Mouse (Mus musculus) embryo, embryonic 10.5 days (tissue): ENCODE results near the gene C87499.

Source experiments
- DNase-seq: peaks from one replicate; pipeline ENCODE4 v3.0.0-alpha.2; 2015; ENCODE audit warnings: low spot score

C87499 gene

DNA sequence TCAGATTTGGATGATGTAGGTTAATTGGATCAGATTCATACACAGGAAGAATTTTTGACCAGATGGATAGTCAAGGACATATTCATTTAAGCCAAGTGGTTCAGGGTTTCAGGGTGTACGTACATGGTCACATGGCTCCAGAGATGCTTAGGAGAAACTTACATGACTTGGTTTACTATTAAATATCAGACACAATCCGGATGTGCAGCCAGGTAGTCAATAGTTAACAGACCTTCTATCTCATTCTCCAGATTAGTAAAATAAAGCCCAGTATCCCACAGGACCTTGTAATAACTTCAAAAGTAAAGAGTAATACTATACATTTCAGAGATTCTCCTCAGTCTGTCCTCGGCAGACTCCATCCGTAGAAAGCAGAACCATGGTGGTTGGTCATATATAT, at the start of gene C87499:
Gene C87499 (minus strand): TSS at position 101 of the 400 bp plus-strand sequence.
- DNase-seq = no peak

DNA sequence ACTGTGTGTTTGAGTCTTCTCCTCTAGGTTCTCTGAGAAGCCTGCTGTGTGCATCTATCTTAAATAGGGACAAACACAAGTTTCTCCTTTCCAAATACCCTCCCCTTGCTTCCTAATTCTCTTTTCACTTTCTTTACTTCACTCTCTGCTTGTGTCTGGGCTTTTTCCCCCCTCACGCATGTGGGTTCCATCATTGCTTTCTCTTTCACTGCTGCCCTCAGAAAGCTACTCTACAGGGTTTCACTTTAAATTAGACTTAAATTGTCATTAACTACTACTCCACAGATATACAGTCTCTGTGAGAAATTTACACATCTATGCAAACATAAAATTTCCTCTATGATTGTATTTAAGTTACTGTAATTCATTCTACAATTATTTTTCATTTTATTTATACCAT, 49.6 kb upstream of the C87499 start, which contains the start of gene Ifna2:
Gene Ifna2 (minus strand): TSS at position 101 of the 400 bp plus-strand sequence.
- no peak for DNase-seq

DNA sequence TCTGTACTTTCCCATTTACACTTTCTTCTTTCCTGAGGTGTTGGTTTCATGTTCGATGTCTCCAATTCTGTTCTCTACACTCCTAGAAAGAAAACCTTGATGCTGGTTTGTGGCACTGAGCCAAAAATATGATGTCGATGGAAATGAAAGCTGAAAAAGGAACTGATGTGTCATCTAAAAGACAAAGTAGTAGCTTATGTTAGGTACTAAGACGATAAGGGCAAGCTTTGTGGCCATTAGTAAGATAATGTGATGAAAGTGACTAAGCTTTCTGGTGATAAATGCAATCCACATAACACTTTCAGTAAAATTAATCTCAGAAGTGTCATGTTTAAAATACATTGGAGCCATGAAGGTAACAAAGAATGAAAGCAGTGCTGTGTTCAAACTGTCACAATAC, 47.1 kb upstream of the C87499 start:
- DNase-seq = no peak

DNA sequence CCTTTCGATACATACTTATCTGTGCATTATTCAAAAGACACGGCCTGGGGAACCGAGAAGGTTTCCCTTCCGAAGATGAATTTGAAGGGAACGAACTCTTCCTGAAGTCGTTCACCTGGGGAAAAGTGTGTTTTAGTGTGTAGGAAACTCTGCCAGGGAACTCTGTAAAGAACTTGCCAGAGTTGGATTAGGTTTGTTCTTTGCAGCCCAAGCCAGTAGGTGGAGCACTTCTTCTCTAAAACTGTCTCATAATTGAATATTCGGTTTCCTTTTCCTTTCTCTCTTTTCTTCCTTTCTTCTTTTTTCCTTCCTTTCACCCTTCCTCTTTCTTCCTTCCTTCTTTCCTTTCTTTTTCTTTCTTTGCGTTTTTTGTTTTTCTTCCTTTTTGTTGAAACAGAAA, 46.2 kb upstream of the C87499 start:
- DNase-seq = peak; percentile 61

DNA sequence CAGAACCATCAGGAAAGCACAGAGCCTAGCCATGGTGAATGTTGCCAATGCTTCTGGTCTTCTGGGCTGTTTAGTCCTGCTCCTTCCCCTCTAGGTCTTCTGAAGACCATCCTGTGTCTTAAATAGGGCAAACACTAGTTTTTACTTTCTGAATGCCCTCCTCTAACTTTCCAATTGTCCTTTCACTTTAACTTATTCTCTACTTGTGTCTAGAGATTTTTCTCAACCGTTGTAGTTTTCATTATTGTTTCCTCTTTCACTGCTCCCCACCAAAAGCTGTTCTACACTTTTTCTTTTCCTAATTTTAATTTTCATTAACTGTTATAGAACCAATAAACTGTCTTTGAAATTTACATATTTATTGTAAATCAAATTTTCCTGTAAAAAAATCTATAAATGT, 42.6 kb upstream of the C87499 start, which contains the start of gene Ifna16:
Gene Ifna16 (minus strand): TSS at position 101 of the 400 bp plus-strand sequence.
- no peak for DNase-seq

DNA sequence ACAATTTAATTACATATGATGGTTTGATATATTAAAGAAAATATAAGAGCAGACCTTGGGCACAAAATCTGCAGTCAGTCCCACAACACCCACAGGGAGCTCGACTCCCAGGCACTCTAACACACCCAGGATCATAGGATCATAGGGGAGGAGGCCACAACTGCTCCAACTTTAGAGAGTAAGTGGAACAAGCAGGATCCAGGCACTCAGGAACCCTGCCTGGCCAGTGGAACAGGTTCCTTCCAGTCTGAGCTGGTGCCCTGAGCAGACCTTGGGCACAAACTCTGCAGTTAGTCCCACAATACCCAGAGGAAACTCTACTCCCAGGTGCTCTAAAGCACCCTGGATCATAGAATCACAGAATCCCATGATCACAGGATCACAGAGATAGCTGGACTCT, 21.2 kb upstream of the C87499 start:
- no peak for DNase-seq

DNA sequence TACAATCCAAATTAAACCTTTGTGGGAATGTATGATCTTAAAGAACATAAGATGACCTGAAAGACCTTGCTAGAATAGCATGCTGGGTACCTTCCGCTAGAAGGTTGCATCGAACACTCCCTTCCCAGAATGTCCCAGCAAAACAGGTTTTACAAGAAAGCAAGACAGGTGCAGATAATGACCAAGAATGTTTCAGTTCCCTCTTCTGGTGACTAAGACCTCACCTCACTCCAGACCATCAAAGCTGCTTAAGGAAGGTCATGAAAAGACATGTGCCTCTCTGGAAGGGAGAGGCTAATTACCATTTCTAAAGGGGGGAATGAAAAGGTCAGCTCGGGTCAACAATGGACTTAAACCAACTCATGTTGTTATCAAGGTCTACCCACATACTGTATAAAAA, 19.4 kb upstream of the C87499 start:
- DNase-seq = no peak

DNA sequence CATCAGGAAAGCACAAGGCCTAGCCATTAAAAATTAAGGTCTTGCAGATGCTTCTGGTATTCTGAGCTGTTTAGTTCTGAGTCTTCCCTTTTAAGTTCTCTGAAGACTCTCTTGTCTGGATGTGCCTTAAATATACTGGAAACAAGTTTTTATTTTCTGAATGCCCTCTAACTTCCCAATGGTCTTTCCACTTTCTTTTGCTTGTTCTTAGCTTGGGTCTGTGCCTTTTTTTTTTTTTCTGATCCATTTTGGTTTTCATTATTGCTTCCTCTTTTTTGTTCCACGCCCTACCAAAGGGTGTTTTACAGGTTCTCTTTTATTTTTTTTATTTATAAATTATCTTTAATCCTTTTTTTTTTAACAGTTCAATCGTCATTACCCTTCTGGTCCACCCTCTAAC, 10.1 kb upstream of the C87499 start, which contains the start of gene Ifna13:
Gene Ifna13 (minus strand): TSS at position 101 of the 400 bp plus-strand sequence.
- no peak for DNase-seq

DNA sequence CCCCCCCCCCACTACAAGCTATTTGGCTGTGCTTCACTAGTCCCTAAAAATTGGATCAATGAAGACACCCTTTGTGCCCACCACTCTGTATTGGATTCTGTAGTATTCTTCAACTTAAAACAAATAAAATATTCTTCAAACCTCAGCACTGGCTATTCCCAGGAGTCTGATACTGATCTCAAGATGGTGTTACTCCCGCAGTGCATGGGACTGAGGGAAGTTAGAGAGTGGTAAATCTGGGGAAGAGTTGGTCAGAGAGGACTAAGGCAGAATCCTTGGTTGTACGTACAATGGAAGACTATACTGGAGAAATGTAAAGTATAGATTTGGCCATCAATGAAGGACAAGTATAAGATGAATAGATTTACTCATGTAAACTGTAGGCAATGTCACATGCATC, 8.3 kb upstream of the C87499 start:
- no peak for DNase-seq

DNA sequence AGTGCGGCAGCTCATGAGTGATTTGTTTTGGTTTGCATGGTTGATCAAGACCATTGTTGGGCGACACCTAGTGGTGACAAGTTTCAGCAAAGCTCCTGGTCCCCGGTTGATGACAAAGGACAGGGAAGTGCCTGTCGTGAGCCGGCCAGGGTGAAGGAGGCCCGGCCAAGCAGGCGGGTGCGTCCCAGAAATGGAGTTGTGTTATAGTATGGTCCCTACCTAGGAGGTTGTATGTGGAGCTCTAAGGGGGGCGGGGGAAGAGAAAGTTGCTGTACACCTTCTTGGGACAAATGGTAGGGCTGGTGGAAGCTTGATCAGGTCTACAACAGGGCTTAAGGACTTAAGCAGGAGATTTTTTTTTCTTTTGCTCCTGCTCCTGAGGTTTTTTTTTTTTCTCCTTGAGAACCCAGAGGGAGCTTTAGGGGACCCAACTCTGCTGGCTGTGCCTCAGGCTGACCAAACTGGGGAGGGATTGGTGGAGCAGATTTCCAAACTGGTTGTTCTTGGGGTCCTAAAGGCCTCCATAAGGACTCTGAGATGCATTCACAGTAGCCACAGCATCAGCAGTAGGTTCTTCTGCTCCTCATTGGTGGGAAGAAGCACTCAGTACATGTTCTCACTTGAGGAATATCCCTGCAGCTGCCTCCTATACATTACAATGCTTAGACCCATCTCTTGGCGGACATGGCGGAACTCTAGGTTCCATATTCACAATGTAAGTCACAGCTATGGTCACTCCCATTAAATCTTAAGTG, 7.0 kb upstream of the C87499 start:
- peak; percentile 99 for DNase-seq

DNA sequence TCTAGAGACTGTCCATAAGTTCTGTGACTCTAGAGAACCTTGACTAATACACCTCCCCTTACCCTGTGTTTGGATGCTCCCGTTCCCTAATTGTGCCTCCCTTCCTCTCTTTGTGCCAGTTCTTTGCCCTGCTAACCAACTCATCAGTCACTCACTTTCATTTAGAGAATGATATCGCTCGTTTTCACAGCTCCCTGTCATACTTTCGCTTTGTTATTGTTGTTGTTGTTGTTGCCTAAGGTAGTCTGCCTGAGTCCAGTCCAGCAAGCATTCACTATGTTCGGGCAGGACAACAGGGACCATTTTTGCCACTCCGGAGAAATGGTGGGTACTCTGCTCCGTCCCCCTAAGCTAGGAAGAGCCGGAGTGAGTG, 6.5 kb upstream of the C87499 start:
- DNase-seq = no peak

DNA sequence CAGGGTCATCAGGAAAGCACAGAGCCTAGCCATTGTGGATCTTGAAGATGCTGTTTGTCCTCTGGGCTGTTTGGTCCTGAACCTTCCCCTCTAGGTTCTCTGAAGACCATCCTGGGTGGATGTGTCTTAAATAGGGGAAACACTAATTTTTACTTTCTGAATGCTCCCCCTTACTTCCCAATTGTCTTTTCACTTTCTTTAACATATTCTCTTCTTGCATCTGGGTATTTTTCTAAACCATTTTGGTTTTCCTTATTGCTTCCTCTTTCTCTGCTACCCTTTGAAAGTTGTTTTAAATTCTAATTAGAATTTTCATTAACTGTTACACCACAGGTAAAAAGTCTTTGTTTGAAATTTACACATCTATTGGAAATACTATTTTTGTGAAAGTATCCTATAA, 30.9 kb downstream of the C87499 start, which contains the start of gene Ifna12:
Gene Ifna12 (minus strand): TSS at position 101 of the 400 bp plus-strand sequence.
- no peak for DNase-seq

DNA sequence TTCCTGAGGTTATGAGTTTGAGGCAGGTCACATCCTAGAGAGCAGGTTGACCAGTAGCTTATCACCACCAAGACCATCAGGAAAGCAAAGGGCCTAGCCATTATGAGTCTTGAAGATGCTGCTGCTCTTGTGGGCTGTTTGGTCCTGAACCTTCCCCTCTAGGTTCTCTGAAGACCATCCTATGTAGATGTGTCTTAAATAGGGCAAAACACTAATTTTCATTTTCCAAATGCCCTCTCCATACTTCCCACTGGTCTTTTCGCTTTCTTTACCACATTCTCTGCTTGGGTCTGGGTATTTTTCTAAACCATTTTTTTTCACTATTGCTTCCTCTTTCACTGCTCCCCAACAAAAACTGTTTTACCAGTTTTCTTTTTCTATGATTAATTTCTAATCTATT, 41.9 kb downstream of the C87499 start, which contains the start of gene Ifna9:
Gene Ifna9 (minus strand): TSS at position 101 of the 400 bp plus-strand sequence.
- DNase-seq = no peak
